Mouse (Mus musculus) embryonic stem cell, embryonic (primary cell): Measurements from ENCODE around the gene Nav2.

Source experiments
- CTCF ChIA-PET, 4 experiments: fragments of 300-600 bp in 2 of 4; fragments of 350-600 bp in 2 of 4; sonication (Branson Sonifier 250); formaldehyde crosslinking; loops; one replicate each; lab custom pipeline; 2022; ENCODE audit warnings: inconsistent platforms in 2 of 4; lab: Charles Lee
- POLR2A ChIA-PET, 4 experiments: fragments of 300-600 bp in 2 of 4; fragments of 350-600 bp in 2 of 4; sonication (Branson Sonifier 250); formaldehyde crosslinking; loops; one replicate each; lab custom pipeline; 2022; ENCODE audit warnings: antibody characterized with exemption in 4 of 4, inconsistent platforms in 1 of 4; lab: Charles Lee

The Nav2 gene

GRCm38 (mm10) chr7:49360597-49360996 is 452.1 kb downstream of the Nav2 start:
- ChIA-PET POLR2A (interaction anchor here in 2 of 4 experiments (1.0 to 4.9 kb wide), 3 partner anchors 11 to 17 kb away, joined by 3 to 24 read pairs (median 5); no protein-coding TSS in a partner anchor), CTCF (interaction anchor here in 1 of 4 experiments (1.0 kb wide), 1 partner anchor 28 kb away, joined by 3 read pairs; no protein-coding TSS in a partner anchor)

GRCm38 (mm10) chr7:49361465-49362090 is 453.1 kb downstream of the Nav2 start:
- ChIA-PET POLR2A (interaction anchor here in 2 of 4 experiments (1.0 to 4.9 kb wide), 4 partner anchors 10 to 19 kb away, joined by 3 to 24 read pairs (median 4); no protein-coding TSS in a partner anchor), CTCF (interaction anchor here in 1 of 4 experiments (0.5 to 1.0 kb wide), 2 partner anchors 27 to 38 kb away, joined by 3 to 4 read pairs; no protein-coding TSS in a partner anchor)

- ChIA-PET POLR2A (interaction anchor here in 2 of 4 experiments (1.4 to 2.5 kb wide), 3 partner anchors 13 to 17 kb away, joined by 4 to 8 read pairs (median 8); no protein-coding TSS in a partner anchor), CTCF (interaction anchor here in 2 of 4 experiments (0.6 to 0.8 kb wide), 3 partner anchors 29 to 86 kb away, joined by 4 to 9 read pairs (median 4); no protein-coding TSS in a partner anchor)
Observed at GRCm38 (mm10) chr7:49364486-49365162, 456.1 kb downstream of the Nav2 start.

GRCm38 (mm10) chr7:49368590-49368989 is 460.1 kb downstream of the Nav2 start:
- CTCF ChIA-PET, result no interaction called here
- POLR2A ChIA-PET, result interaction anchor here in 1 of 4 experiments (1.1 to 1.4 kb wide), 2 partner anchors 21 to 395 kb away, joined by 3 read pairs; no protein-coding TSS in a partner anchor

GRCm38 (mm10) chr7:49369006-49369405 is 460.5 kb downstream of the Nav2 start:
- ChIA-PET CTCF (no interaction called here), POLR2A (interaction anchor here in 2 of 4 experiments (0.6 to 0.9 kb wide), 2 partner anchors 20 to 70 kb away, joined by 3 read pairs; no protein-coding TSS in a partner anchor)

- CTCF ChIA-PET, result no interaction called here
- POLR2A ChIA-PET, result interaction anchor here in 2 of 4 experiments (0.6 to 0.9 kb wide), 2 partner anchors 21 to 69 kb away, joined by 3 read pairs; no protein-coding TSS in a partner anchor
Observed at GRCm38 (mm10) chr7:49369809-49370473, 461.4 kb downstream of the Nav2 start.

GRCm38 (mm10) chr7:49371345-49371744 is 462.8 kb downstream of the Nav2 start:
- CTCF ChIA-PET, result interaction anchor here in 3 of 4 experiments (0.6 to 0.8 kb wide), 3 partner anchors 11 to 63 kb away, joined by 4 read pairs; no protein-coding TSS in a partner anchor
- POLR2A ChIA-PET, result interaction anchor here in 2 of 4 experiments (0.7 to 1.8 kb wide), 4 partner anchors 9 to 393 kb away, joined by 5 to 7 read pairs (median 6); no protein-coding TSS in a partner anchor

GRCm38 (mm10) chr7:49371972-49372371 is 463.5 kb downstream of the Nav2 start:
- ChIA-PET POLR2A (interaction anchor here in 2 of 4 experiments (0.6 to 1.8 kb wide), 5 partner anchors 10 to 392 kb away, joined by 3 to 7 read pairs (median 5); no protein-coding TSS in a partner anchor), CTCF (interaction anchor here in 1 of 4 experiments (0.6 to 0.8 kb wide), 2 partner anchors 10 to 64 kb away, joined by 4 read pairs; no protein-coding TSS in a partner anchor)

GRCm38 (mm10) chr7:49373173-49373572 is 464.7 kb downstream of the Nav2 start:
- POLR2A ChIA-PET, result interaction anchor here in 1 of 4 experiments (1.1 to 1.6 kb wide), 2 partner anchors 24 to 47 kb away, joined by 3 to 4 read pairs; no protein-coding TSS in a partner anchor
- CTCF ChIA-PET, result interaction anchor here in 1 of 4 experiments (0.6 kb wide), 1 partner anchor 16 kb away, joined by 4 read pairs; no protein-coding TSS in a partner anchor

GRCm38 (mm10) chr7:49373661-49374060 is 465.1 kb downstream of the Nav2 start:
- POLR2A ChIA-PET, result interaction anchor here in 1 of 4 experiments (1.1 to 1.6 kb wide), 2 partner anchors 24 to 48 kb away, joined by 3 to 4 read pairs; no protein-coding TSS in a partner anchor
- CTCF ChIA-PET, result no interaction called here

GRCm38 (mm10) chr7:49375499-49375974 is 467.0 kb downstream of the Nav2 start:
- CTCF ChIA-PET, result no interaction called here
- POLR2A ChIA-PET, result interaction anchor here in 1 of 4 experiments (1.7 kb wide), 1 partner anchor 25 kb away, joined by 3 read pairs; no protein-coding TSS in a partner anchor

GRCm38 (mm10) chr7:49378608-49379007 is 470.1 kb downstream of the Nav2 start:
- CTCF ChIA-PET, result interaction anchor here in 1 of 4 experiments (0.5 kb wide), 1 partner anchor 78 kb away, joined by 4 read pairs; no protein-coding TSS in a partner anchor
- POLR2A ChIA-PET, result no interaction called here

GRCm38 (mm10) chr7:49380940-49381339 is 472.4 kb downstream of the Nav2 start:
- POLR2A ChIA-PET, result interaction anchor here in 3 of 4 experiments (0.6 to 1.1 kb wide), 4 partner anchors 11 to 59 kb away, joined by 3 to 6 read pairs (median 4); no protein-coding TSS in a partner anchor
- CTCF ChIA-PET, result interaction anchor here in 3 of 4 experiments (0.5 to 0.9 kb wide), 4 partner anchors 32 to 135 kb away, joined by 4 to 7 read pairs (median 4); no protein-coding TSS in a partner anchor

GRCm38 (mm10) chr7:49382884-49383283 is 474.4 kb downstream of the Nav2 start:
- POLR2A ChIA-PET, result no interaction called here
- CTCF ChIA-PET, result no interaction called here

- POLR2A ChIA-PET, result interaction anchor here in 2 of 4 experiments (0.5 to 1.5 kb wide), 5 partner anchors 40 to 376 kb away, joined by 3 to 4 read pairs (median 3); no protein-coding TSS in a partner anchor
- CTCF ChIA-PET, result interaction anchor here in 3 of 4 experiments (0.6 to 1.4 kb wide), 4 partner anchors 16 to 228 kb away, joined by 3 read pairs; no protein-coding TSS in a partner anchor
Observed at GRCm38 (mm10) chr7:49388137-49388536, 479.6 kb downstream of the Nav2 start.

GRCm38 (mm10) chr7:49390312-49390711 is 481.8 kb downstream of the Nav2 start:
- POLR2A ChIA-PET, result interaction anchor here in 2 of 4 experiments (0.9 to 1.0 kb wide), 2 partner anchors 14 to 94 kb away, joined by 3 read pairs; no protein-coding TSS in a partner anchor

GRCm38 (mm10) chr7:49390829-49391228 is 482.3 kb downstream of the Nav2 start:
- CTCF ChIA-PET, result no interaction called here

More at GRCm38 (mm10) chr7:49390312-49390711, 481.8 kb downstream of the Nav2 start:
- CTCF ChIA-PET, result no interaction called here

More at GRCm38 (mm10) chr7:49390829-49391228, 482.3 kb downstream of the Nav2 start:
- POLR2A ChIA-PET, result no interaction called here
